Mouse (Mus musculus) Muller cell, postnatal 12 days (primary cell): ENCODE data around the gene Bcas1.
A peak's percentile ranks its signal among the peaks of the same experiment; 100 is the strongest.
"Not testable (repeated sequence)": the region's sequence is repeated elsewhere in the genome, so short reads cannot be mapped to it uniquely, and the experiment has no call there.

Source experiments
- DNase-seq: peaks from one replicate; pipeline ENCODE4 v3.0.0-alpha.2; 2015; ENCODE audit errors: inconsistent ontology term

Gene Bcas1

DNA sequence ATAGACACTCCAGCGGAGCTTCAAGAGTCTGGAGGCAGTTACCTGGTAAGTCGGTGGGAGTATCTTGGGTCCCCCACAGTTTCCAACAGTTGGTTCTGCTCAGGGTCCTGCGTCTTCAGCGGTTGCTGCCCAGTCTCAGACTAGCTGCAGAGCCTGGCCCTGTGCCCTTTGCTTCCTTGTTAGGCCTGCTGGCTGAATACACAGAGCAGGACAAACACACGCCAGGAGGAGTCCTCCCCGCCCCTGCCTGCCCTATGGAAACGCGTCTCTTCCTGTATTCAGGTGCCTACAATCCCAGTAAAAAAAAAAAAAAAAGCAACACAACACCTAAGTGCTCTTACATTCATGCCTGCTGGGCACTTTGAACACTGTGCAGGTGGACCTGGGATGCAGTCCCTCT, at the start of gene Bcas1:
Gene Bcas1 (minus strand): TSS at position 142 of the 400 bp plus-strand sequence.
- no peak for DNase-seq

DNA sequence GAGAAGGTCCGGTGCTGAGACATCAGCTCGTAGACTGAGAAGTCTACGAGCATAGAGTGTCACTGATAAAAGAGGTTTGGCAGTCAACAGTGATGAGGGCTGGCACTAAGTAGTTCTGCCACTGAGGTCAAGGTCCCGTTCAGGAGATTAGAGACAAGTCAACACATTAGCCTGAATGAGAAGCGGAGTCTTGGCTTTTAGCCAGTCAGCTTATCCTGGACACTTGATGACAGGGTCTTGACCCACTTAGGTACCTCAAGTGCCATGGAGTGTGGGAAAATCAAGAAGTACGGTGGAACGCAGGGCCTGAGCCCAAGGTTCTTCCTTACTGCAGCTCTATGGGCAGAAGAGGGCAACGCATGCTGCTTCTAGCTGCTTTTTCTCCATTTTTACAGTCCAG, 49.0 kb upstream of the Bcas1 start:
- DNase-seq = no peak

DNA sequence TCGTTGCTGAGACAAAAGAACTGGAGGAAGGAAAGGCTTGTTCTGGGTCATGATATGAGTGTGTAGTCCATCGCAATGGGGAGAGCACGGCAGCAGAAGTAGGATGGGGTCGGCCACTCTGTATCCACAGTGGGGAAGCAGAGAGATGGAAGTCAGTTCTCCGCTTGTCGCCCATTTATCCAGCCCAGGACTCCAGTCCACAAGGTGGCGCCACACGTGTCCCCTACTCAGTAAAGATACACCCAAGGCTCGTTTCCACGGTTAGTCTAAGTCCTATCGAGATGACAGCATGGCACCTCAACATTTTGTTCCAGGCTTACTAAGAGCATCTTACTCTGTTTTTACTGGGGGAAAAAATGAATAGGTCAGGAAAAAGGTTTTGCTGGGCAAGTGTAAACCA, 48.6 kb upstream of the Bcas1 start:
- no peak for DNase-seq

DNA sequence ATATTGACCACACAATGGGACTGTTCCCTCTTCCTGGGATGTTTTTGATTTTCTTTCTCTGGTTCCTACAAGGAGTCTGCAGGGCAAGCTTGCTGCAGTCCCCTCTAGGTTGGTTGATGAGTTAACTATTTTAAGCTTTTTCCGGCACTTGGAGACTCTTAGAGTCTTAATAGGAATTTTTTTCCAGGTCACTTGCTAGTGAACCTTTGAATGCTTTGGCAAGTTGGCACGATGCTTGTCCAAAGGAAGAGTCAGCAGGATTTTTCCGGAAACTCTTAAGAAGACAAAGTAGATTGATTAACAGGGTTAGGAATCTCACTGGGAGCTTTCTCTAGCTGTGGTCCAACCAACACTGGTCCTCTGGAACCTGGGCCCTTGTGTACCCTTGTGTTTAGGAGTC, 47.5 kb upstream of the Bcas1 start:
- DNase-seq = peak; percentile 26

DNA sequence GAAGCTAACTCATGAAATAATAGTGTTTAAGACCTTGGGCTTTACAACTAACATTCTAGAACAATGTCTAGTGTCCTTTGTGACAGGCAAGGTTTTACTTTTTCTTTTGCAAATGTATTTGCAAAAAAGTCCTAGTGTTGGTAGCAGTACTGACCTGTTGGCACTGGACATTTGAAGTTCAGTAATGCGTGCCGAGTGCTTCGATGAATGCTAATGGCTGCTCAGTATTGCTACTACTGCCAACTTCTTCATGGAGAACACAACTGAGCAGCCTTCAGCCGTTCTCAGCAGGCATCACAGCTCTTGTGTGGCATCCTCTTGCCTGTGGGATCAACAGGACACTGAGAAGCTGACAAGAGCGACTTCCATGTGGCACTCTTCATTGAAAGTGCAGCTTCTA, 46.5 kb upstream of the Bcas1 start:
- no peak for DNase-seq

DNA sequence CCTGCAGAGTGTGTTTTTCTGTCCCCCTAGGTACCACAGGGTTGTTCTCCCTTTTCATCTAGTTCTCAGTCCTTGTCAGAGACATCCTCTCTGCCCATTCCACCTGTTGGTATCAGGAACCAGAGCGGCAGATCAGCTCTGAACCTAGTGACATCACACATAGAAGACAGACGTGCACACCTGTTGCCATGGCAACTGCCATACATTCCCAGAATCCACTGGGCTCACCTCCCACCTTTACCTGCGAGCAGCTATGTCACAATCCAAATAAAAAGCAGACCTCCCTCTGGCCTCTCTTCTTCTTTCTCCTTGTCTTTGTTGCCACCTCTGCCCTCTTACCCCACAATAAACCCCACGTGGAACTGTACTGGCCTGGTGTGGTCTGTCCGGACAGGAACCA, 42.9 kb upstream of the Bcas1 start:
- no peak for DNase-seq

DNA sequence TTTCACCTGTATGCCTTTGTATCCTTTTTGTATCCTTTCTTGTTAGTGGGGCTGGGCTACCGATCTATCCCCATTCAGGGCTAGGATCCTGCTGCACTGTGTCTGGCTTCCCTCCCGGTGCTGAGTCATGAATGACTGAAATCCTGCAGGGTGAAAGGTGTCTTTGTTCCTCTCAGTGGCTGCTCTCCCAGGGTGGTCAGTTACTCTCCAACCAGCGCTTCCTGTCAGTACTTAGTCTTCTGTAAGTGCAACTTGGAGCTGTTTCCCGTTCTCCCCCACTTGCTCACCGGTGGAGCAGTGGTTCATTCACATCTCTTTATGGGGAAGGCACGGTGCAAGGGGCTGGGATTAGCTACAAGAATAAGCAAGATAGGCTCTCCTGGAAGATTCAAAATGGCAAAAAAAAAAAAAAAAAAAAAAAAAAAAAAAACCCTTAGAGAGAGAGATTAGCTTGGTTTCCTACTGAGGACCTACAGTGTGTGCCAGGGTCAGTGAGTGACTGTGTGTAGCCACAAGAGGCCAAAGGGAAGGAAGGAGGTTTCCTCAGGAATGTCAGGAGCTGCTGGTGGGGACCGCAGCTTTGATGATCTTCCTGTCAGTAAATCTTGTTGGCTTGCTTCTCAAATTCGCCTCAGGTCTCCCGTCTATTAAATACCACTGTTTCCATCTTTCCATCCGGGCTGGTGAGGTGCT, 42.1 kb upstream of the Bcas1 start:
- DNase-seq = peak; percentile 91

DNA sequence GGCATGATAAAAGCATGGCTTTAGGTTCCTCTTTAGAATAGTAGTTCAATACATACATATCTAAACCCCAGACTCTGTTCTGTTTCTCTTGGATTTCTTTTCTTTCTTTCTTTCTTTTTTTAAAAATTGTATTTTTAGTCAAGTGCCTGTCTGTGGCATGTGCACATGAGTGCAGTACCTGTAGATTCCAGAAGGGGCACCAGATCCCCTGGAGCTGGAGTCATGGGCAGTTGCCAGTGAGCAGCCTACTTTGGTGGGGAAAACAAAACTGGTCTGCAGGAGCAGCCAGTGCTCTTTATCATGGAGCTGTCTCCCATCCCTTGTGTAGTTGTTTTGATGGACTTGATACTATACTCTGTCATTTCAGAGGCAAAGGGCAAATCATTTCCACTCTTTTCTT, 40.4 kb upstream of the Bcas1 start:
- no peak for DNase-seq

DNA sequence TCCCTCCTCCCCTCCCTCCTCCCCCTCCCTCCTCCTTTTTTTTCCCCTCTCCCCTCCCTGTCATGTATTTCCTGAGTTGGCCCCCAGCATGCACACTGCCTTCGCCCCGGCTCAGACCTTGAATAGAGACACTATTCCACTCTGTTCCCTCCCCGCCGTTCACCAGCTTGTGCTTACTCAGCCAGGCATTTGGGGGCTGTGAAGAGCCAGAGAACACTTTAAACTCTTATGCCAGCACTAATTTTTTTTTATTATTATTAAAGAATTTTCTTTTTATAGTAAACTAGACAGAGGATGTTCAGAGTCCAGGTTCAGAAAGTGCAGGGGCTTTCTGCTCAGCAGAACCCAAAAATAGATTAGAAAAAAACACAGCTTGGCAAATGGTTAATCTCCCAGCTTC, 37.2 kb upstream of the Bcas1 start:
- no peak for DNase-seq

DNA sequence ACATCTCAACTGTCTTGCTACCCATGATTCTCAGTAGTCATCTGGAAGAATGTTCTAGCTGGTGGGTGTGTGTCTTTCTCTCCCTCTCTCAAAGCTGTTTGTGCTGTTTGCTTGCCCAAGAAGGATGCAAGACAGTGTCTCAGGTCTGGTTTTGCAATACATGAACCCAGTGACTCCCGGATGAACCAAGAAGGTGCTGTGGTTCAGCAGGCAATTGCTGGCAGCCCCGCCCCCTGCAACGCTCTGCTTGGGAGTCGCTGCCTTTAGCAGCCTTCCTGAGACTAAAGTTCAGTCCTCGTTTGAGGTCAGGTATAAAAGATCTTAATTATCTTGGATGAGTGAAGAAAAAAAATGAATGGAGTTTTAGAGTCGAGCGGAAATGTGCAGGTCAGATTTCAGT, 34.0 kb upstream of the Bcas1 start:
- no peak for DNase-seq

DNA sequence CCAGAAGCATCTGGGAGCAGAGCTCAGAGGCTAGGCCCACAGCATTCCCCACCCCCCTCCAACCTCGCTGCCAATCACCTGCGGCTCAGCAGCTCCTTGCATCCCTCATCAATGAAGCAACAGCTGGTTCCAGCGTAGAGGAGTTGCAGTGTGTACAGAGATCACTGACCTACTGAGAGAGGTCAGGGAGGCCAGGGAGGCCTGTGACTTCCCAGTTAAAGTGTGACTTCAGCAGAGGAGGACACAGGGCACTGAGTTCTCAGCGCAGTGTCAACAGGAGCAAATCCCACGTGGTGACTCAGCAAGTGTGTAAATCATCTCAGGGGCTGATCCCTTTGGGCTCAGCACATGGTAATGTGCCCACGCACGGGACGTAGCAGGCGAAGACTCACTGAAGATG, 32.2 kb upstream of the Bcas1 start:
- no peak for DNase-seq

DNA sequence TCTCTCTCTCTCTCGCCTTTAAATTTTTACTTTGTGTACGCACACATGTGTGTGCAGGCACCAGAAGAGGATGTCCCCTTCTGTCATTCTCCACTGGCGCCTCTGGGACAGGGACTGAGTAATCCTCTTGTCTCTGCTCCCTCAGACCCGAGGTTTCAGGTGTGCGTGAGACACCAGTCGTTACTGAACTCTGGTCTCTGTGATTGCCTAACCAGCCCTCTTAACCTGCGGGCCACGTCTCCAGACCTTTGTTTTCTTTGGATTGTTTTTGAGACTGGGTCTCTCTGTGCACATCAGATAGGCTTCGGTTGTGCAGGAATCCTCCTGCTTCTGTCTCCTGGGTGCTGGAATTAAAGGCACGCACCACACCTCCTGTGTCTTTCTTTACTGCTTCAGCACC, 31.5 kb upstream of the Bcas1 start:
- no peak for DNase-seq

DNA sequence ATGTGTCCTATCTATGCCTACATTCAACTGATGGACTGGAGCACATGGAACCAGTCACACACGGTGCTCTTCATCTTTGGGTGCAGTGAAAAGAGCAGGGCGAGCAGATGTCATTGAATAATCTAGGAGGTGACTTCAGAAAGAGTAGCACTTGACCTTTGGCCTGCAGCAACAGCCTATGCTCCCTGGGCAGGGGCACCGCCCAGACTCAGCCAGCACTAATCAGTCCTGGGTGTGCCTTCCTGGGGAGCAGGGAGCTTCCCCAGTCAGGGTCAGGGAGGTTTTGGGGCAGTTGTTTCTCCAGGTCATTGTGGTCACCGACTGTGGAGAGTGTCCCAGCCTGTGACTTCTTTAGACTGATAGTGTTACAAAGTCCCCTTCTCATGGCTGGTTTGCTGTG, 26.2 kb upstream of the Bcas1 start:
- not testable (repeated sequence) for DNase-seq

DNA sequence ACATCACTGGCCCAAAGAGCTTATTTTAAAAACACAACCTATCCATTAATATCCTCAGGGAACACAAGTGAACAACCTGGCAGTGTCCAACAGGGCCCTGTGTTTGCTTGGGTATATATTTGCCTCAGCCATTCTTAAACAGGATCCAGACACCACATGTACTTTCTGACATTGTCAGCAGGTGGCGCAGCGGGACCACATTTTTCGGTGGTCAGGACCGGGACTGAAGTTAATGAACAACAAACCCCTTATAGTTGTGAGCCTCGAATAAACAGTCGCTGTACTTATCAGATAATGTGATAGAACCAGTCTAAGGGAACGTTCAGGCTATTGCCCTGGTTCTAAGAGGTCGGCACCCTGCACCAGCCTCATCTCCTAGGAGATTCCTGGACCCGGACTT, 23.3 kb upstream of the Bcas1 start:
- peak; percentile 65 for DNase-seq

DNA sequence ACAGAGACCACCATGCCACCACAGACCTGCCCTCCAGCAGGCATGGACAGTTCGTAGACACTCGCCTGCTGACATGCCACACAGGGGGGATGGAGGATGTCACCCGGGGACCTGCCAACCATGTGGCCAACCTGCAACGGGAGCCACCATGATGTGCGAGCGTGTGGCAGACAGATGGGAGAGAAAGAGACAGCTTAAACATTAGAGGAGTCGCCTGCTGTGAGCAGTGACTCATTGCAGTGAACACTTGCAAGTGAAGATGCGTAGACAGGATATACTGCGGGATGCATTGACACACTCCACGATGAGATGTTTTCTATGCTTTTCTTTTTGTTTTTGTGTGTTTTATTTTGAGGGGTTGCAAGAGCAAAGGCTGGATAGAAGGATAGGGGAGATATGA, 20.0 kb upstream of the Bcas1 start:
- no peak for DNase-seq

DNA sequence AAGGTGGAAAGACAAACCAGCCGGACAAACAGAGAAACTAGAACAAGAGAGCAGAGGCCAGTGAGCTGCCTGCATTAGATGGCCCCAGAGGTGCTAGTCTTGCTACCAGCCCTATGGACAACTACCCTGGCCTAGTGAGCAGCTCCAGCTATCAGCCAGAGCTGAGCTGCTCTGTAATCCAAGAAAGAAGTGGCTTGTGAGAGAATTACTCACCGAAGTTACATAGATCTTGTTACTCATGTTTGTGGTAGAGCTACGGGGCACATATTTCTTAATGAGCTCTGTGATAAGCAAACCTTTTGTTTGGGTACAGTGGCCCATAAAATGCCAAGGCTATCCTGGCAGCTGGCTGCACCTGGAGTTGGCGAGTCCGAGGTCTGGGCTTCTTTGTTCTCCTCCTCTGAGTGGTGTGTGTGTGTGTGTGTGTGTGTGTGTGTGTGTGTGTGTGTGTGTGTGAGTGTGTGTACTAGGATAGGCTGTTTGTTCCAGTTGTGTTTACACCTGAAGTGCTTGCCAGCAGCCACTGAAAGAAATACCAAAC, 19.3 kb upstream of the Bcas1 start:
- peak; percentile 73 for DNase-seq

DNA sequence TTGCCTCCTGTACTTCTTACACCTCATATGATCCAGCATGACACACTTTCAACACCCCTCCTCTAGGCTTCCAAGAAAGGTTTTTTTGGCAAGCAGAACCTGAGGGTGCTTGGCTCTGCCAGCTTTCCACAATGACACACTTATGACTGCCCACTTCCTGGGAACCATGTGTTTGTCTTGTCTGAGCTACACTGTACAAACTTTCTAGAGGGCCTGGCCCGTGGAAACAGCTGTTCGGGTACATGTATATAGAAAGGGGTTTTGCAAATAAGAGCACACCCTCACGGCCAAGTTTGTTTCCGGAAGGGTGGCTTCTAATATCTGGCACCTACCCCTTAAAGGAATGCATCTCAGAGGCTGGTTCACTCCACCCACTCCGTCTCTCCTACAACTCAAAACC, 18.2 kb upstream of the Bcas1 start:
- peak; percentile 12 for DNase-seq

DNA sequence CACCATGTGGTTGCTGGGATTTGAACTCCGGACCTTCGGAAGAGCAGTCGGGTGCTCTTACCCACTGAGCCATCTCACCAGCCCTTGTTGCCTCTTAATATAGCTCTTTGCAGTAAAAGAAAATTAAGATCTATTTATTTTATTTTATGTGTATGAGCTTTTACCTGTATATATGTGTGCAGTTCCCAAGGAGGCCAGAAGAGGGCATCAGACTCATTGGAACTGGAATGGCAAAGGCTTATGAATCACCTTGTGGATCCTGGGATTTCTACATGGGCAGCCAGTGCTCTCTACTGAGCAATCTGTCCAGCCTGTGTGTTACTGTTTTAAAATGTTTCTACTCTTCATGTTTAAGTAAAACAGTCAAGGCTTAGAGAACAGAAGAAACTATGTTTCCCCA, 14.9 kb upstream of the Bcas1 start:
- DNase-seq = no peak

DNA sequence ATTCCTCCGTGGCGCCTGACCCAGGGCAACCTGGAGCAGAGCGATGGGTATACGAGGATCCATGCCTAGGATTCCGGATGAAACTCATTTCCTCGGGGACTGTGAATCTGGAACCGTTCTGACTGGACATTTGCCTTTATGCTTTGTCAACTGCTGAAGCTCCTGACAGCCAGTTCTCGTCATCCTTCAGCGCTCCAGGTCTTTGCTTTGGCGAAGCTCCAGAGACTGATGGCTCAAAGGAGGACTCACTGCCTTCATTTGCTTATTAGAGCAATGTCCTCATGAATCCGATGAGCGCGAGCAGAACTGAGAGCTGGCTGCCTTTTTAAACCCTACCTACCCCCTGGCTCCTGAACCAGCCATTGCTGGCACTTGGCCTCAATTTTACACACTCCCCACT, 11.1 kb upstream of the Bcas1 start:
- peak; percentile 56 for DNase-seq

DNA sequence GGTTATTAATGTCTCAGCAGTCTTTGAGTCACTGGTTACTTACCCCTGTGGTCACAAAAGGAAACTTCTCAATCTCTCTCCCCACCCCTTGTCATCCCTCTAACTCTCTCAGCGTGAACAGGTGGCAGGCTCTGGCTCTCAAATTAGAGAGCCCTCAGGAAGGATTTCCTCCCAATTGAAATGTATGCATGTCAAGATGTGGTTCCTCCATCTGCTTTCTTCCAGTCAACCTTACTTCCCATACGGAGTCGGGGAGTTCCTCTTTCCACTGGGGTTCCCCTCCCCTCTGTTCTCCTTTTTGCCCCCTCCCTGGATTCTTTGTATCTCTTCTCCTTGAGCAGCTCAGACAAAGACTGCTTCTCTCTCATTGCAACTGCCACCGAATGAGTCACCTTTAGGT, 8.6 kb upstream of the Bcas1 start:
- DNase-seq = no peak

DNA sequence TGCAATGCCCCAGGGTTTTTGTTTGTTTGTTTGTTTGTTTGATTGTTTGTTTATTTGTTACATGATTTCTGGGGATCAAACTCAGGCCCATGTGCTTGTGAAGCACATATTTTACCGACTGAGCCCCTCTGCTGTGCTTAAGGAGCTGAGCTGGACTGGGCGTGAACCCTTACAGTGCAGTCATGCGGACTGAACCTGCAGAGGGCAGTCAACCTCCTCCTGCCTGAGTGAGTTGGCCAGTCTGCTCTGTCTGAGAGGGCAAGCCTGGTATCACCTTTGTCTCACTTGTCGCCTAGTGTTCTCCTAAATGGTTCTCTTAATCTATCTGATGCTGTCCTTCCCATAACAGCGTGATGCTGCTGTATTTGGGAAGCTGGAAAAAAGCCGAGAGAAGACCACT, 4.5 kb upstream of the Bcas1 start:
- DNase-seq = no peak

DNA sequence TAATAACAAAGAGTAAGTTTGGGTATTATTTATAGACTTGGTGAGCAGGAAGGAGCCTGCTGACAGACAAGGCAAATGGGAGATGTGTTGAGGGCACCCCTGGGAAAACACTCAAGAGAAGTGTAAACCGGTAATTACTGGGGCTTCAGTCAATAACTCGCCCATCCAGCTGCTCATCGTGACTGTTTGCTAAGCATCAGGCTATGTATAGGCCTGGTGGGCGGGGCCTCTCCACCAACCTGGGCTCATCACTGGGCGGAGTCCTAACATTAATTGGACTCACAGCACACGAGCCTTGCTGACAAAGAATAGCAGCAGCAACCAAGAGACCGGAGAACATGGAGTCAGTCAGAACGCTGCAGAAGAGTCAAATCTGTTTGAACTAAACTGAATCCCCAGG, 1.3 kb upstream of the Bcas1 start:
- no peak for DNase-seq

DNA sequence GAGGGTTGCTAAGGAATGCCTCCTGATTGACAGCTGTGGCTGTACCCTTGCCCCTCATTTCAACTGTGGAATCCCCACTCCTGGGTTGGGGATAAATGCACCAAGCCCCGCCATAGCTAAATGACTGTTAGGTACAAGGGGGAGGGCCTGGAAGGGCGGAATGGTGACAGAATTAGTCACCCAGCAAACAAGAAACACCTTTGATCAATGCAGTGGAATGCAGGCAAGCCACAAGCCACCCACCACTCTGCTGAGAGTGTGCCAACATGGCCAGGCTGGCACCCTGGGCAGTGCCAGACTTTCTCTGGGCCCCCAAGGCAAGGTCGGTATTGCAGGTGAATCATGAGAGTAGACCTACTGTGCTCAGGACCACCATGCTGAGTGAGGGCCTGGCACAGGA, 3.5 kb downstream of the Bcas1 start:
- DNase-seq = peak; percentile 69

DNA sequence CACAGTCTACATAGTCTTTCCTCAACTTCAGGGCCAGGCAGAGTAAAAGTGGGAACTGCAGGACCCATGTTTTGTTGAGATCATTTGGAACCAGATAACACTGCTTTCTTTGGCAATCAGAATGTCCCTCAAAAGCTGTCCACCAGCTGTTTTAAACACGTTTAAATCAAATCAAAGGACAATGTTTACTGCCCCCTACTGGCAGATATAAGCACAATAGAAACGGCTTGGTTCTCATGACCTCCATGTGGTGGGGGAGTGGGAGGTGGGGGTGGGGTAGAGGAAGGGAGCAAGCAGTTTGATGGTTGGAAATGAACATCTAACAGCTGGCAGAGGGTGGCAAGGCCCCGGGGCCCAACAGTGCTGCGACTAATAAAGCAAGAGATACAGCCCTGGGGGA, 5.7 kb downstream of the Bcas1 start:
- no peak for DNase-seq
